Mouse (Mus musculus) CH12.LX (cell line): ENCODE data around the gene Naa35. TPM values are rescaled to one million over a fixed set of nuclear protein-coding genes. Genes with fewer than 3 reads are reported as not detected.

Experiments used
- DNase-seq: peaks from one replicate; pipeline ENCODE4 v3.0.0-alpha.2; 2013; ENCODE audit errors: extremely low read depth
- H3K27ac ChIP-seq: 2 replicates; pipeline ENCODE4 v1.5.1; 2012; ENCODE audit warnings: low read depth, mild to moderate bottlenecking, control low read depth, moderate library complexity; ENCODE audit not compliant: insufficient read depth
- H3K27me3 ChIP-seq: replicated peaks from 2 replicates; pipeline ENCODE3; 2012; ENCODE audit warnings: inconsistent platforms
- H3K36me3 ChIP-seq, 2 experiments: replicated peaks in 1 of 2; 2 replicates each; pipeline versions ENCODE3 to v1.6.1; 2012; ENCODE audit warnings: inconsistent platforms in 1 of 2, low read length in 1 of 2, mild to moderate bottlenecking in 1 of 2, mixed read lengths in 1 of 2, moderate library complexity in 1 of 2; ENCODE audit not compliant: control insufficient read depth in 1 of 2, insufficient read depth in 1 of 2
- H3K4me1 ChIP-seq, 2 experiments: 2 replicates each; pipeline ENCODE4 v1.6.1; 2012; ENCODE audit warnings: inconsistent platforms in 1 of 2, moderate library complexity in 1 of 2; ENCODE audit not compliant: insufficient read depth in 2 of 2, control insufficient read depth in 1 of 2
- H3K4me2 ChIP-seq: 2 replicates; pipeline ENCODE4 v1.6.1; 2012; ENCODE audit warnings: low read depth, mild to moderate bottlenecking, control low read depth; ENCODE audit not compliant: poor library complexity, insufficient read depth, severe bottlenecking
- H3K4me3 ChIP-seq, 3 experiments: fragments of 150-350 bp in 1 of 3; sonication (generic) in 1 of 3; replicated peaks in 1 of 3; 2 replicates each; pipeline versions ENCODE3 to v1.5.1; 2011 to 2012; ENCODE audit warnings: low read depth in 2 of 3, low read length in 2 of 3, mild to moderate bottlenecking in 2 of 3, moderate library complexity in 2 of 3, control low read depth in 1 of 3, improper control_type of control experiment in 1 of 3, inconsistent platforms in 1 of 3, mixed read lengths in 1 of 3; ENCODE audit not compliant: poor library complexity in 1 of 3
- H3K79me2 ChIP-seq: replicated peaks from 2 replicates; pipeline ENCODE4 v1.6.1; 2012; ENCODE audit warnings: mild to moderate bottlenecking, moderate library complexity; ENCODE audit not compliant: control insufficient read depth, poor library complexity, insufficient read depth, severe bottlenecking; ENCODE audit errors: extremely low read depth
- H3K9ac ChIP-seq: 2 replicates; pipeline ENCODE4 v1.6.1; 2012; ENCODE audit warnings: low read depth, mild to moderate bottlenecking, control low read depth, moderate library complexity; ENCODE audit not compliant: insufficient read depth
- H3K9me3 ChIP-seq: replicated peaks from 2 replicates; pipeline ENCODE3; 2012; ENCODE audit warnings: low read length, inconsistent platforms, mixed read lengths
- BHLHE40 ChIP-seq: IDR thresholded peaks from 2 replicates; pipeline ENCODE4 v1.6.1; 2011; ENCODE audit warnings: mild to moderate bottlenecking, low read depth, low read length, improper control_type of control experiment
- CHD2 ChIP-seq: IDR thresholded peaks from 2 replicates; pipeline ENCODE4 v1.6.1; 2011; ENCODE audit warnings: low read length, improper control_type of control experiment
- CTCF ChIP-seq, 2 experiments: IDR thresholded peaks in 1 of 2; conservative IDR thresholded peaks in 1 of 2; 2 replicates each; pipeline ENCODE4 v1.5.1; 2011 to 2012; ENCODE audit warnings: low read depth in 2 of 2, low read length in 2 of 2, improper control_type of control experiment in 1 of 2, inconsistent platforms in 1 of 2, mild to moderate bottlenecking in 1 of 2, moderate library complexity in 1 of 2
- GABPA ChIP-seq: IDR thresholded peaks from 2 replicates; pipeline ENCODE4 v1.6.1; 2012; ENCODE audit warnings: low read depth, low read length, improper control_type of control experiment, inconsistent platforms; ENCODE audit not compliant: insufficient replicate concordance
- HCFC1 ChIP-seq: IDR thresholded peaks from 2 replicates; pipeline ENCODE4 v1.6.1; 2012; ENCODE audit warnings: low read depth, mild to moderate bottlenecking, inconsistent platforms, low read length, improper control_type of control experiment
- IRF4 ChIP-seq: IDR thresholded peaks from 2 replicates; pipeline ENCODE4 v1.6.1; 2014; ENCODE audit warnings: low read depth, mild to moderate bottlenecking, inconsistent platforms, low read length, improper control_type of control experiment
- JUN ChIP-seq: IDR thresholded peaks from 2 replicates; pipeline ENCODE4 v1.6.1; 2011; ENCODE audit warnings: low read depth, mild to moderate bottlenecking, low read length, improper control_type of control experiment, moderate library complexity; ENCODE audit not compliant: insufficient read depth
- JUND ChIP-seq: conservative IDR thresholded peaks from 2 replicates; pipeline ENCODE4 v1.6.1; 2011; ENCODE audit warnings: low read depth, low read length, improper control_type of control experiment
- KAT2A ChIP-seq: IDR thresholded peaks from 2 replicates; pipeline ENCODE4 v1.6.1; 2012; ENCODE audit warnings: low read length, improper control_type of control experiment, inconsistent platforms; ENCODE audit not compliant: insufficient replicate concordance
- MAX ChIP-seq: IDR thresholded peaks from 2 replicates; pipeline ENCODE4 v1.6.1; 2011; ENCODE audit warnings: low read length, improper control_type of control experiment
- MAZ ChIP-seq: IDR thresholded peaks from 2 replicates; pipeline ENCODE4 v1.6.1; 2012; ENCODE audit warnings: low read depth, mild to moderate bottlenecking, inconsistent platforms, low read length, improper control_type of control experiment, moderate library complexity
- MEF2A ChIP-seq: IDR thresholded peaks from 2 replicates; pipeline ENCODE4 v1.6.1; 2014; ENCODE audit warnings: low read depth, mild to moderate bottlenecking, inconsistent platforms, low read length, improper control_type of control experiment, borderline replicate concordance
- MYC ChIP-seq: IDR thresholded peaks from 2 replicates; pipeline ENCODE4 v1.6.1; 2011; ENCODE audit warnings: low read depth, mild to moderate bottlenecking, improper control_type of control experiment, low read length
- NELFE ChIP-seq: IDR thresholded peaks from 2 replicates; pipeline ENCODE4 v1.6.1; 2011; ENCODE audit warnings: low read depth, low read length, improper control_type of control experiment
- PAX5 ChIP-seq: IDR thresholded peaks from 2 replicates; pipeline ENCODE4 v1.6.1; 2012; ENCODE audit warnings: low read length, inconsistent platforms, mixed read lengths
- POLR2A ChIP-seq: IDR thresholded peaks from 2 replicates; pipeline ENCODE4 v1.6.1; 2011; ENCODE audit warnings: low read depth, mild to moderate bottlenecking, improper control_type of control experiment, low read length
- RAD21 ChIP-seq: IDR thresholded peaks from 2 replicates; pipeline ENCODE4 v1.6.1; 2011; ENCODE audit warnings: low read depth, mild to moderate bottlenecking, low read length, improper control_type of control experiment, moderate library complexity
- RCOR1 ChIP-seq: conservative IDR thresholded peaks from 2 replicates; pipeline ENCODE4 v1.6.1; 2012; ENCODE audit warnings: low read depth, mild to moderate bottlenecking, inconsistent platforms, low read length, improper control_type of control experiment
- SMC3 ChIP-seq: IDR thresholded peaks from 2 replicates; pipeline ENCODE4 v1.6.1; 2011; ENCODE audit warnings: low read depth, low read length, improper control_type of control experiment
- TBP ChIP-seq: conservative IDR thresholded peaks from 2 replicates; pipeline ENCODE4 v1.6.1; 2011; ENCODE audit warnings: low read depth, low read length, improper control_type of control experiment
- UBTF ChIP-seq: IDR thresholded peaks from 2 replicates; pipeline ENCODE4 v1.6.1; 2012; ENCODE audit warnings: low read depth, mild to moderate bottlenecking, inconsistent platforms, low read length, improper control_type of control experiment, moderate library complexity
- USF1 ChIP-seq: IDR thresholded peaks from 2 replicates; pipeline ENCODE4 v1.6.1; 2014; ENCODE audit warnings: low read depth, mild to moderate bottlenecking, inconsistent platforms, low read length, improper control_type of control experiment
- ZC3H11A ChIP-seq: IDR thresholded peaks from 2 replicates; pipeline ENCODE4 v1.6.1; 2012; ENCODE audit warnings: low read depth, mild to moderate bottlenecking, inconsistent platforms, low read length, improper control_type of control experiment
- ZKSCAN1 ChIP-seq: IDR thresholded peaks from 2 replicates; pipeline ENCODE4 v1.6.1; 2012; ENCODE audit warnings: low read depth, inconsistent platforms, low read length, improper control_type of control experiment, borderline replicate concordance
- ZNF384 ChIP-seq: IDR thresholded peaks from 2 replicates; pipeline ENCODE4 v1.6.1; 2012; ENCODE audit warnings: low read depth, low read length, improper control_type of control experiment, inconsistent platforms
- dilution Hi-C: fragments of 300-500 bp; cut with MboI; formaldehyde crosslinking; loops from 2 replicates; pipeline ENCODE4 v1.14.3; 2020; ENCODE audit warnings: low sequenced_read_pairs; ENCODE audit not compliant: extremely low pct_unique_long_range_greater_than_20kb, extremely low pct_ligation_motif_present
- in situ Hi-C: fragments of 300-500 bp; cut with MboI; formaldehyde crosslinking; loops from 3 replicates; pipeline ENCODE4 v1.14.3; 2019; ENCODE audit warnings: low sequenced_read_pairs, low pct_ligation_motif_present, low pct_unique_long_range_greater_than_20kb, mixed read lengths
- polyA plus RNA-seq: library from polyadenylated mRNA; unstranded; fragments of >175 nt; gene quantifications from 2 replicates; pipeline ENCODE4 v1.2.1, GENCODE M21; 2012; ENCODE audit warnings: low read depth; ENCODE audit not compliant: insufficient read length
- total RNA-seq, 2 experiments: library from RNA; depleted of rRNA; stranded (reverse); fragments of 300-350 nt in 1 of 2; fragments of >200 nt in 1 of 2; gene quantifications; 2 replicates each; pipeline ENCODE4 v1.2.3; 2012 to 2014

Gene Naa35
- total and polyA plus RNA-seq, 3 experiments: 46.8 to 60.2 (median 56.4) TPM

GRCm38 (mm10) chr13:59535746-59536145 is 49.3 kb upstream of the Naa35 start:
- no peak overlapping the region for H3K4me2 ChIP-seq
- no peak overlapping the region for H3K4me3 ChIP-seq
- peaks cover 10 to 73% of the 10 kb centered on the region in 2 experiments for H3K36me3 ChIP-seq
- H3K9me3 ChIP-seq: peaks cover 2% of the 10 kb centered on the region
- in situ Hi-C loops (no loop called here), dilution Hi-C loops (no loop called here)
- no peak overlapping the region for H3K27ac ChIP-seq
- no peak for TF ChIP-seq MYC
- no peak overlapping the region for H3K9ac ChIP-seq
- DNase-seq: no peak
- no peaks in the 10 kb centered on the region for H3K27me3 ChIP-seq
- no peaks in the 10 kb centered on the region for H3K79me2 ChIP-seq
- H3K4me1 ChIP-seq: peaks cover 0 to 5% of the 10 kb centered on the region in 2 experiments; a peak in 1 of 4 replicates

GRCm38 (mm10) chr13:59536631-59537030 is 48.4 kb upstream of the Naa35 start:
- no peaks in the 10 kb centered on the region for H3K79me2 ChIP-seq
- H3K4me2 ChIP-seq: no peak overlapping the region
- peaks cover 2% of the 10 kb centered on the region for H3K9me3 ChIP-seq
- no peaks in the 10 kb centered on the region for H3K27me3 ChIP-seq
- peaks cover 0 to 5% of the 10 kb centered on the region in 2 experiments; a peak in 1 of 4 replicates for H3K4me1 ChIP-seq
- in situ Hi-C loops: no loop called here
- H3K27ac ChIP-seq: no peak overlapping the region
- TF ChIP-seq NELFE (no peak), CTCF (conservative IDR thresholded peaks at IDR 0.05 in 1 of 2, IDR thresholded peaks at IDR 0.05 in 1 of 2; ENCODE audit: low read depth in 2 of 2, low read length in 2 of 2) (no peak), UBTF (no peak), CHD2 (no peak), USF1 (no peak), ZNF384 (no peak), ZKSCAN1 (no peak), IRF4 (no peak), BHLHE40 (no peak), MAZ (no peak), MAX (no peak), GABPA (no peak), PAX5 (no peak)
- TF ChIP-seq, all 38 proteins: peak for 0
- H3K36me3 ChIP-seq: peaks cover 7 to 65% of the 10 kb centered on the region in 2 experiments
- dilution Hi-C loops: no loop called here
- no peak overlapping the region for H3K4me3 ChIP-seq
- DNase-seq: no peak
- H3K9ac ChIP-seq: no peak overlapping the region

GRCm38 (mm10) chr13:59538661-59539060 is 46.4 kb upstream of the Naa35 start:
- H3K9me3 ChIP-seq: peaks cover 2% of the 10 kb centered on the region
- H3K27me3 ChIP-seq: no peaks in the 10 kb centered on the region
- H3K36me3 ChIP-seq: peaks cover 0 to 55% of the 10 kb centered on the region in 2 experiments
- TF ChIP-seq SMC3 (no peak), ZNF384 (no peak), JUN (no peak), TBP (no peak), ZC3H11A (no peak), UBTF (no peak), CHD2 (no peak), USF1 (no peak), RCOR1 (no peak), BHLHE40 (no peak), KAT2A (no peak), POLR2A (no peak), RAD21 (no peak), MEF2A (no peak), JUND (no peak), HCFC1 (no peak)
- H3K4me1 ChIP-seq: peaks cover 0 to 5% of the 10 kb centered on the region in 2 experiments; a peak in 1 of 4 replicates
- dilution Hi-C loops: no loop called here
- in situ Hi-C loops: no loop called here
- no peak overlapping the region for H3K9ac ChIP-seq
- H3K27ac ChIP-seq: no peak overlapping the region
- H3K79me2 ChIP-seq: no peaks in the 10 kb centered on the region
- no peak for DNase-seq
- no peak overlapping the region for H3K4me2 ChIP-seq
- no peak overlapping the region for H3K4me3 ChIP-seq
